9 mouse cellular contexts compared by ENCODE assay signal in genomic region chr6:89042478-89043239, GRCm38 (mm10).
A peak's percentile ranks its signal among the peaks of the same experiment; 100 is the strongest.
DNase-seq lines count a peak whose midpoint lies in the region; ATAC-seq lines count a peak whose summit lies in the region.
"Had no signal": no experiment of that assay in that cellular context is flagged by ENCODE, and none has a peak within 500 bp of the region (broad histone marks: within the 10 kb centered on the region; RNA-seq: fewer than 3 reads in every experiment).

No protein-coding gene starts in this region.

- WGBS in midbrain, embryonic 10.5 days: 67% methylated on average over 24 of the region's 24 CpGs
- 69% methylated on average over 24 of the region's 24 CpGs for WGBS in midbrain, embryonic 11.5 days

- H3K9me3 ChIP-seq in midbrain, embryonic 10.5 days (replicated peaks): no peaks in the 10 kb centered on the region
- no peaks in the 10 kb centered on the region for H3K9me3 ChIP-seq in midbrain, embryonic 11.5 days (ENCODE audit: control insufficient read depth, low read length)
- H3K9me3 ChIP-seq: heart, embryonic 15.5 days; limb, embryonic 15.5 days had no signal

- H3K4me2 ChIP-seq in midbrain, embryonic 11.5 days: no peak overlapping the region
- H3K4me2 ChIP-seq: heart, embryonic 15.5 days; limb, embryonic 15.5 days had no signal

- H3K27ac ChIP-seq in midbrain, embryonic 10.5 days (replicated peaks): peak overlapping the region; percentile 7; the same call in 1 of the 2 replicates
- no peak overlapping the region for H3K27ac ChIP-seq in midbrain, embryonic 11.5 days (ENCODE audit: low read depth, low read length)
- H3K27ac ChIP-seq: heart, embryonic 15.5 days; limb, embryonic 15.5 days had no signal

- no peaks in the 10 kb centered on the region for H3K36me3 ChIP-seq in midbrain, embryonic 10.5 days
- H3K36me3 ChIP-seq in midbrain, embryonic 11.5 days (ENCODE audit: control insufficient read depth, insufficient read depth, low read length): no peaks in the 10 kb centered on the region
- H3K36me3 ChIP-seq: heart, embryonic 15.5 days; limb, embryonic 15.5 days had no signal

- no peak overlapping the region for H3K4me3 ChIP-seq in midbrain, embryonic 10.5 days
- H3K4me3 ChIP-seq in midbrain, embryonic 11.5 days (ENCODE audit: low read depth, low read length): no peak overlapping the region
- H3K4me3 ChIP-seq: heart, embryonic 15.5 days; limb, embryonic 15.5 days had no signal

- peak; percentile 16 for DNase-seq in midbrain, embryonic 10.5 days (ENCODE audit: low spot score)
- no peak for DNase-seq in midbrain, embryonic 11.5 days (ENCODE audit: low spot score, missing footprints)
- DNase-seq in embryo, embryonic 9.5 days (ENCODE audit: extremely low spot score): peak; percentile 35
- DNase-seq in thymus, postnatal 25 days: peak; percentile 55
- DNase-seq in gastrocnemius, adult 8-10 months (ENCODE audit: low spot score in 2 of 2): no peak
- no peak for DNase-seq in c-Kit-positive CD71-positive TER-119-positive erythroid progenitor cells, embryonic 14.5 days (ENCODE audit: low spot score)

- ATAC-seq in midbrain, embryonic 11.5 days (ENCODE audit: low FRiP score): no peak
- 0 out of 2 replicates have a peak, but pooled peaks have one; percentile 35 for ATAC-seq in megakaryocyte-erythroid progenitor cell, adult 5-6 weeks (replicated peaks; ENCODE audit: low FRiP score, low TSS enrichment, poor library complexity, severe bottlenecking)

- H3K4me1 ChIP-seq in midbrain, embryonic 10.5 days: peaks cover 24% of the 10 kb centered on the region
- no peaks in the 10 kb centered on the region for H3K4me1 ChIP-seq in midbrain, embryonic 11.5 days (ENCODE audit: control insufficient read depth, insufficient read depth, low read length)
- H3K4me1 ChIP-seq: heart, embryonic 15.5 days; limb, embryonic 15.5 days had no signal

- no peak overlapping the region for H3K9ac ChIP-seq in midbrain, embryonic 11.5 days (ENCODE audit: low read length)
- H3K9ac ChIP-seq: heart, embryonic 15.5 days; limb, embryonic 15.5 days had no signal

- H3K27me3 ChIP-seq in midbrain, embryonic 10.5 days (ENCODE audit: low read depth, poor library complexity, severe bottlenecking): peaks cover 17% of the 10 kb centered on the region
- no peaks in the 10 kb centered on the region for H3K27me3 ChIP-seq in midbrain, embryonic 11.5 days (ENCODE audit: control insufficient read depth, insufficient read depth, low read length)
- H3K27me3 ChIP-seq: limb, embryonic 15.5 days had no signal

Comparison
In these comparisons a context has a peak if more than half of its experiments do, and no peak if none do; other contexts are left out.
1. DNase-seq: peak in midbrain, embryonic 10.5 days (single experiment), embryo, embryonic 9.5 days (single experiment) and thymus, postnatal 25 days (single experiment); none in midbrain, embryonic 11.5 days (single experiment), gastrocnemius, adult 8-10 months (0 of 2) and c-Kit-positive CD71-positive TER-119-positive erythroid progenitor cells, embryonic 14.5 days (single experiment).